ENCODE assay signal across 9 mouse cellular contexts in genomic region chr13:64400801-64401361, GRCm38 (mm10). TPM values are rescaled to one million over a fixed set of nuclear protein-coding genes. Genes with fewer than 3 reads are reported as not detected.
DNase-seq lines count a peak whose midpoint lies in the region; ATAC-seq lines count a peak whose summit lies in the region.
"Had no signal": no experiment of that assay in that cellular context is flagged by ENCODE, and none has a peak within 500 bp of the region (broad histone marks: within the 10 kb centered on the region; RNA-seq: fewer than 3 reads in every experiment).

No protein-coding gene starts in this region.

- H3K27me3 ChIP-seq in kidney, embryonic 16.5 days (ENCODE audit: insufficient read depth, low read length): no peaks in the 10 kb centered on the region
- no peaks in the 10 kb centered on the region for H3K27me3 ChIP-seq in stomach, embryonic 16.5 days (ENCODE audit: control insufficient read depth, insufficient read depth, low read length)

- H3K9me3 ChIP-seq in kidney, embryonic 16.5 days (ENCODE audit: low read length): no peaks in the 10 kb centered on the region
- H3K9me3 ChIP-seq in stomach, embryonic 16.5 days (replicated peaks; ENCODE audit: control insufficient read depth, low read length): no peaks in the 10 kb centered on the region

- H3K4me2 ChIP-seq in kidney, embryonic 16.5 days (replicated peaks; ENCODE audit: low read depth, low read length): peak overlapping the region; percentile 41
- peak overlapping the region; percentile 23; the same call in 1 of the 2 replicates for H3K4me2 ChIP-seq in stomach, embryonic 16.5 days (ENCODE audit: low read depth, low read length)

- H3K9ac ChIP-seq in kidney, embryonic 16.5 days (replicated peaks; ENCODE audit: low read length): no peak overlapping the region; the same call in 1 of the 2 replicates
- no peak overlapping the region for H3K9ac ChIP-seq in stomach, embryonic 16.5 days (ENCODE audit: low read length)

- peak overlapping the region; percentile 6; the same call in 1 of the 2 replicates for H3K4me3 ChIP-seq in kidney, embryonic 16.5 days (ENCODE audit: low read length)
- H3K4me3 ChIP-seq in stomach, embryonic 16.5 days (replicated peaks; ENCODE audit: low read length): no peak overlapping the region
- H3K4me3 ChIP-seq: erythroblast, embryonic 14.5 days had no signal

- peak; percentile 78 for ATAC-seq in kidney, embryonic 16.5 days (ENCODE audit: low FRiP score, low TSS enrichment)
- peak; percentile 41; the same call in 1 of the 2 replicates for ATAC-seq in stomach, embryonic 16.5 days (ENCODE audit: insufficient read depth, low FRiP score)
- ATAC-seq in erythroid progenitor cell, adult 5-6 weeks (replicated peaks; ENCODE audit: low FRiP score, poor library complexity, severe bottlenecking): no peak

- H3K27ac ChIP-seq in kidney, embryonic 16.5 days (ENCODE audit: low read length): peak overlapping the region; percentile 67
- no peak overlapping the region for H3K27ac ChIP-seq in stomach, embryonic 16.5 days (ENCODE audit: low read length)

- peaks cover 16% of the 10 kb centered on the region for H3K4me1 ChIP-seq in kidney, embryonic 16.5 days (ENCODE audit: insufficient read depth, low read length)
- H3K4me1 ChIP-seq in stomach, embryonic 16.5 days (ENCODE audit: control insufficient read depth, insufficient read depth, low read length): peaks cover 4% of the 10 kb centered on the region; the same call in 1 of the 2 replicates

- peak; percentile 2 for DNase-seq in embryo, embryonic 10.5 days (ENCODE audit: low spot score)
- no peak for DNase-seq in embryo, embryonic 10 days (ENCODE audit: low spot score)
- peak; percentile 78 for DNase-seq in 3T3-L1 (ENCODE audit: low read depth, low spot score)
- peak; percentile 50 for DNase-seq in gastrocnemius, postnatal 14 days
- no peak for DNase-seq in spleen, postnatal 36 days (ENCODE audit: low spot score in 2 of 2)

- intact Hi-C loops in gastrocnemius, postnatal 14 days (cut with DNase I; ENCODE audit: low total_unique reads): no loop called here

- H3K36me3 ChIP-seq in kidney, embryonic 16.5 days (ENCODE audit: insufficient read depth, low read length): no peaks in the 10 kb centered on the region
- H3K36me3 ChIP-seq in stomach, embryonic 16.5 days (ENCODE audit: control insufficient read depth, insufficient read depth, low read length): no peaks in the 10 kb centered on the region

- 19% methylated on average over 7 of the region's 7 CpGs for WGBS in kidney, embryonic 16.5 days
- 22% methylated on average over 7 of the region's 7 CpGs for WGBS in stomach, embryonic 16.5 days

RNA-seq across cellular contexts. Expression of gene Ctsl, which starts 30.2 kb away (rescaled TPM):
- total RNA-seq in gastrocnemius, postnatal 14 days (2021): 100 to 1,000 TPM; 132 to 141 TPM
- polyA plus RNA-seq in kidney, embryonic 16.5 days (2015; fragmentation: Nextera tagmentation; extraction: Ambion mirVana): 382 and 413 TPM in 2 replicates
- polyA plus RNA-seq in stomach, embryonic 16.5 days (2015; fragmentation: Nextera tagmentation; extraction: Ambion mirVana): 240 and 250 TPM in 2 replicates
- total RNA-seq in erythroid progenitor cell, adult 5-6 weeks (2015; ENCODE audit: low replicate concordance): 2.1 and 7.9 TPM in 2 replicates
- total RNA-seq in erythroid progenitor cell, adult 5-6 weeks (2017; ENCODE audit: low replicate concordance): 11.1 and 20.3 TPM in 2 replicates

RNA-seq across cellular contexts. Expression of gene Cdk20, which starts 31.2 kb away (rescaled TPM):
- total RNA-seq in gastrocnemius, postnatal 14 days (2021): 1 to 10 TPM; 2.5 to 3.1 TPM
- 12.8 and 14.5 TPM in 2 replicates for polyA plus RNA-seq in kidney, embryonic 16.5 days (2015; fragmentation: Nextera tagmentation; extraction: Ambion mirVana)
- polyA plus RNA-seq in stomach, embryonic 16.5 days (2015; fragmentation: Nextera tagmentation; extraction: Ambion mirVana): 10.1 and 12.9 TPM in 2 replicates
- total RNA-seq in erythroid progenitor cell, adult 5-6 weeks (2015; ENCODE audit: low replicate concordance): 2.1 and 7.2 TPM in 2 replicates
- total RNA-seq in erythroid progenitor cell, adult 5-6 weeks (2017; ENCODE audit: low replicate concordance): 1.2 and 6.4 TPM in 2 replicates

Comparison
In these comparisons a context has a peak if more than half of its experiments do, and no peak if none do; other contexts are left out.
1. DNase-seq: peak in embryo, embryonic 10.5 days (single experiment), 3T3-L1 (single experiment) and gastrocnemius, postnatal 14 days (single experiment); none in embryo, embryonic 10 days (single experiment) and spleen, postnatal 36 days (0 of 2).
2. RNA of gene Ctsl, which starts 30.2 kb away (total RNA-seq): 132 to 141 TPM in gastrocnemius, postnatal 14 days; 2.1 to 20.3 TPM in erythroid progenitor cell, adult 5-6 weeks; every median in the first group is over 4 times any median in the second.